Mouse (Mus musculus) G1E (cell line): ENCODE measurements around the gene Krtap8-1.

Source experiments
- CTCF ChIP-seq: IDR thresholded peaks from 2 replicates; pipeline ENCODE4 v1.5.1; 2012; ENCODE audit warnings: low read depth, low read length, inconsistent platforms, mixed read lengths
- POLR2AphosphoS5 ChIP-seq: IDR thresholded peaks from 2 replicates; pipeline ENCODE4 v1.6.1; 2012; ENCODE audit warnings: low read depth, low read length, inconsistent platforms; ENCODE audit not compliant: insufficient replicate concordance

- no peak for TF ChIP-seq CTCF
- TF ChIP-seq POLR2AphosphoS5, result no peak
Measured at GRCm38 (mm10) chr16:89520555-89520954, 32.8 kb upstream of the Krtap8-1 start.
